Mouse (Mus musculus): ENCODE measurements around the gene Mcts2. TPM values are rescaled to one million over a fixed set of nuclear protein-coding genes. Genes with fewer than 3 reads are reported as not detected.

Gene Mcts2
- polyA plus RNA-seq, 1 experiment: 0.82 TPM

- H3K4me3 ChIP-seq (ENCODE audit: insufficient read depth, low read length): no peak overlapping the region
- peaks cover 21% of the 10 kb centered on the region for H3K4me1 ChIP-seq (ENCODE audit: control insufficient read depth, insufficient read depth, low read length)
- H3K27ac ChIP-seq (ENCODE audit: insufficient read depth, low read depth, low read length): no peak overlapping the region
- TF ChIP-seq CTCF (IDR thresholded peaks at IDR 0.05; ENCODE audit: low read depth, low read length) (no peak), POLR2A (IDR thresholded peaks at IDR 0.05; ENCODE audit: borderline replicate concordance, low read depth, low read length) (no peak)
Measured at GRCm38 (mm10) chr2:152679701-152680355, 7.0 kb upstream of the Mcts2 start.

DNA sequence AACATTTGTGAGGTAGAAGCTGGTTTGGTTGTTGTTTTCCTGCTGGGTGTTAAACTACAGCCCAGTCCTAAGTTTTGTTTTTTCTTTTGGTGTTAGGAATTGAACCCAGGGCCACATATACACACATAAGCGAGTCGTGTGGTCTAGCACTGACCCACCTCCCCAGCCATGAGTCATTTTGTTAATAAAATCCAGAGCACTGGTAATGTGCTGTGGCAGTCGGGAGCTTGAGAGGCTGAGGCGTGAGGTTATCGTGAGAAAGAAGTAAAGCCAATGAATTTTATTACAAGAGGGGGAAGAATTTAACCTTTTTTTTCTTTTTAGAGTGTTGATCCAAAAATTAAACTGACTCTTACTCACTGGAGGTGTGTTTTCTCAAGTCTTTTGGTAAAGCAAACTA lies 3.7 kb upstream of the Mcts2 start:
- Histone ChIP-seq H3K27ac (ENCODE audit: insufficient read depth, low read depth, low read length) (peak overlapping the region; percentile 52), H3K4me1 (ENCODE audit: control insufficient read depth, insufficient read depth, low read length) (peaks cover 21% of the 10 kb centered on the region), H3K4me3 (ENCODE audit: insufficient read depth, low read length) (no peak overlapping the region)
- TF ChIP-seq CTCF (IDR thresholded peaks at IDR 0.05; ENCODE audit: low read depth, low read length) (no peak), POLR2A (IDR thresholded peaks at IDR 0.05; ENCODE audit: borderline replicate concordance, low read depth, low read length) (no peak)

DNA sequence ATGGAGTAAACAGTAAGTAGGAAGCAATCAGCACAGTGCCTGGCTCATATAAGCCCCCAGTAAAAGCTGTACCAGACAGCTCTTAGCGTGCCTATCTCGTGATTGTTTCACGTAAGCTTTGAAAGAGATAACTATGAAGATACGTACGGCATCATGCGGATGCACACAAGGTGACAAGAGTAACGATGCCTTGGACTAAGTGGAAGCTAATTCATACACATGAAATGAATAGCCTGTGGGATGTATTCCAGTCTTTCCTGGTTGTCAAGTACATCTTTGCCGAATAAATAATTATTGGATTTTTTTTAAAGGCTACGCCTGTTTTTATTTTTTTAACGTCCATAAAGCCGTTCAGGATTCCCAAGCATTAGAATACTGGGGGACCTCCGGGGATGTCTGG lies 436 bp upstream of the Mcts2 start:
- Histone ChIP-seq H3K4me3 (ENCODE audit: insufficient read depth, low read length) (no peak overlapping the region), H3K27ac (ENCODE audit: insufficient read depth, low read depth, low read length) (no peak overlapping the region), H3K4me1 (ENCODE audit: control insufficient read depth, insufficient read depth, low read length) (peaks cover 32% of the 10 kb centered on the region)
- TF ChIP-seq CTCF (IDR thresholded peaks at IDR 0.05; ENCODE audit: low read depth, low read length) (no peak), POLR2A (IDR thresholded peaks at IDR 0.05; ENCODE audit: borderline replicate concordance, low read depth, low read length) (no peak)

GRCm38 (mm10) chr2:152691564-152692217 lies 4.9 kb downstream of the Mcts2 start:
- peak; percentile 75 for TF ChIP-seq CTCF (IDR thresholded peaks at IDR 0.05; ENCODE audit: low read depth, low read length)
- no peak for TF ChIP-seq POLR2A (IDR thresholded peaks at IDR 0.05; ENCODE audit: borderline replicate concordance, low read depth, low read length)
- Histone ChIP-seq H3K4me1 (ENCODE audit: control insufficient read depth, insufficient read depth, low read length) (peaks cover 17% of the 10 kb centered on the region), H3K4me3 (ENCODE audit: insufficient read depth, low read length) (no peak overlapping the region), H3K27ac (ENCODE audit: insufficient read depth, low read depth, low read length) (peak overlapping the region; percentile 48)

- no peak overlapping the region for H3K27ac ChIP-seq (ENCODE audit: insufficient read depth, low read depth, low read length)
- peaks cover 17% of the 10 kb centered on the region for H3K4me1 ChIP-seq (ENCODE audit: control insufficient read depth, insufficient read depth, low read length)
- no peak overlapping the region for H3K4me3 ChIP-seq (ENCODE audit: insufficient read depth, low read length)
- TF ChIP-seq CTCF (IDR thresholded peaks at IDR 0.05; ENCODE audit: low read depth, low read length): peak; percentile 98
- TF ChIP-seq POLR2A (IDR thresholded peaks at IDR 0.05; ENCODE audit: borderline replicate concordance, low read depth, low read length): no peak
Measured at GRCm38 (mm10) chr2:152693233-152693632, 6.4 kb downstream of the Mcts2 start.

DNA sequence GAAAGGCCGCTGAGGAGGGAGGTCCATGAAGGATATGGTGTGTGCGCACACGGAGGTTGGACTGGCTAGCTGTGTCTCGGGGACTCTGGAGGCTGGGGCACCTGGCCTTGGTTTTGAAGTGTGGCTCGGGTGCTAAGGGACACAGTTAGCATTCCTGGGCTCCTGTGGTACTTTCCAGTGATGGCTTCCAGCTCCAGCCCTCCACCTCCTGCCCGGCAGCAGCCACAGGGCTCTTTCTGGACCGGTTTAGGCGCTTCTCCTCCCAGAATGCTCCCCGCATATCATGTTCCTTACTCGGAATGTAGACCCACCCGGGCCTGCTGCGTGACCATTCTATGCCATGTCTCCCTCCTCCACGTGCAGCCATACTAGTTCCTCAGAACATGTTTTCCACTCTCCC lies 6.9 kb downstream of the Mcts2 start:
- Histone ChIP-seq H3K27ac (ENCODE audit: insufficient read depth, low read depth, low read length) (no peak overlapping the region), H3K4me1 (ENCODE audit: control insufficient read depth, insufficient read depth, low read length) (peaks cover 17% of the 10 kb centered on the region), H3K4me3 (ENCODE audit: insufficient read depth, low read length) (no peak overlapping the region)
- TF ChIP-seq POLR2A (IDR thresholded peaks at IDR 0.05; ENCODE audit: borderline replicate concordance, low read depth, low read length) (no peak), CTCF (IDR thresholded peaks at IDR 0.05; ENCODE audit: low read depth, low read length) (no peak)

DNA sequence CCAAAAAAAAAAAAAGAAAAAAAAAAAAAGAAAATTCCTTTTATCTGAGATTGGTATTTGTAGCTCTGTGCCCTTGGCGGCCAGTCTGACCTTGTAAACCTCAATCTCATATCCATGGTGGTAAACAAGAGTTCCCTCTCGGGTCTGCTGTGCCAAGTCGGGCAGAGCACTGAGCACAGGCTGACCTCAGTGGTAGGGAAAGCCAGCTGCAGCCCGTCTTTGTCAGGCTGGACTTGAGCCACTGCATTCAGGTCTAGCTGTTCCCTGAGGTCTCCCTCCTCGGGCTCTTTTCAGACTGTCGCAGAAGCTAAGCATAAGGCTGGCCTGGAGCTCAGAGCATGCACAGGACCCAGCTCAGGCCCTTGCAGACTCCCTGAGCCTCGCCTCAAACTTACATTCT lies 7.9 kb downstream of the Mcts2 start:
- TF ChIP-seq CTCF (IDR thresholded peaks at IDR 0.05; ENCODE audit: low read depth, low read length): no peak
- Histone ChIP-seq H3K27ac (ENCODE audit: insufficient read depth, low read depth, low read length) (no peak overlapping the region), H3K4me1 (ENCODE audit: control insufficient read depth, insufficient read depth, low read length) (peaks cover 17% of the 10 kb centered on the region), H3K4me3 (ENCODE audit: insufficient read depth, low read length) (no peak overlapping the region)

DNA sequence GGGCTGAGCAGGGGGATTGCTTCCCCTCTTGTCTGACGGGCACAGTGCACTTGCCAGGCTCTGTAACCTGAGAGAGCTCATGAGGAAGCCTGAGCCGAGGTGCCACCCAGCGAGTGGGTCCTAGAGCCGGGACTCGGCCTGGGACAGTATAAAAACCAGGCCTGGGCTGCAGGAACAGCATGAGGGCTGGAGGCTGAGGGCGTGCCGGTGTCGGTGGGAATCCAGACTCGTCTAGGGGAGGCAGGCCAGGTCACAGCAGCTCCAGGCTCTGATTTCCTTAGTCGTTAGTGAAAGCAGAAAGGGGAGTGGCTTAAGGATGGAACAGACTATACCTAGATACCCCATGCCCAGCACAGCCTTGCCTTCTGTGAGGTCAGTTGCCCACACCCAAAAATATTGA lies 9.2 kb downstream of the Mcts2 start:
- H3K27ac ChIP-seq (ENCODE audit: insufficient read depth, low read depth, low read length): no peak overlapping the region
- TF ChIP-seq POLR2A (IDR thresholded peaks at IDR 0.05; ENCODE audit: borderline replicate concordance, low read depth, low read length) (no peak), CTCF (IDR thresholded peaks at IDR 0.05; ENCODE audit: low read depth, low read length) (no peak)
- H3K4me1 ChIP-seq (ENCODE audit: control insufficient read depth, insufficient read depth, low read length): peaks cover 10% of the 10 kb centered on the region
- no peak overlapping the region for H3K4me3 ChIP-seq (ENCODE audit: insufficient read depth, low read length)

GRCm38 (mm10) chr2:152696476-152697164 lies 9.8 kb downstream of the Mcts2 start:
- H3K4me1 ChIP-seq (ENCODE audit: control insufficient read depth, insufficient read depth, low read length): peaks cover 5% of the 10 kb centered on the region
- H3K4me3 ChIP-seq (ENCODE audit: insufficient read depth, low read length): no peak overlapping the region
- no peak overlapping the region for H3K27ac ChIP-seq (ENCODE audit: insufficient read depth, low read depth, low read length)
- TF ChIP-seq CTCF (IDR thresholded peaks at IDR 0.05; ENCODE audit: low read depth, low read length) (peak; percentile 84), POLR2A (IDR thresholded peaks at IDR 0.05; ENCODE audit: borderline replicate concordance, low read depth, low read length) (no peak; the same call in 1 of the 2 replicates)

DNA sequence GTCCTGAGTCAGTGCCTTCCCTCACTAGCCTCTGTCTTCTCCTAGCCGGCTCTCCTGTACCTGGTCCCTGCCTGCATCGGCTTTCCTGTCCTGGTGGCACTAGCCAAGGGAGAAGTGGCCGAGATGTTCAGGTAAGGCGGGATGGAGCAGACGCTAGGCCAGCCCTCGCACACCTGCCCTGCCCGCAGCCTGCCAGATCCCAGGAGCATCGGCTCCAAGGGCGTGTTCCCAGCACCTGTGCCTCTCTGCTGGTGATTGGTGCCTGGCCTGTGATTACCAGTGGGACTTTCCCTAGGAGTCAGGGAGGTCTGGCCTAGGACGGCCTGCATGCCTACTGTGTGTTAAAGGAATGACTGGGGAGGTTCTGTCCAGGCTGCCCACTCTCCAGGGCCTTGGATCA lies 13.3 kb downstream of the Mcts2 start:
- TF ChIP-seq POLR2A (IDR thresholded peaks at IDR 0.05; ENCODE audit: borderline replicate concordance, low read depth, low read length): no peak
- TF ChIP-seq CTCF (IDR thresholded peaks at IDR 0.05; ENCODE audit: low read depth, low read length): no peak
- no peaks in the 10 kb centered on the region for H3K4me1 ChIP-seq (ENCODE audit: control insufficient read depth, insufficient read depth, low read length)
- no peak overlapping the region for H3K27ac ChIP-seq (ENCODE audit: insufficient read depth, low read depth, low read length)
- no peak overlapping the region for H3K4me3 ChIP-seq (ENCODE audit: insufficient read depth, low read length)

All from bone marrow macrophage, adult 2 months (primary cell).